Mouse (Mus musculus) G1E (cell line): Measurements from ENCODE around the gene Tent4a.

Source experiments
- CTCF ChIP-seq: IDR thresholded peaks from 2 replicates; pipeline ENCODE4 v1.5.1; 2012; ENCODE audit warnings: low read depth, low read length, inconsistent platforms, mixed read lengths
- GATA1 ChIP-seq: IDR thresholded peaks from 2 replicates; pipeline ENCODE4 v1.6.1; 2012; ENCODE audit warnings: borderline replicate concordance, low read length, inconsistent platforms, mixed read lengths
- GATA2 ChIP-seq: IDR thresholded peaks from 2 replicates; pipeline ENCODE4 v1.6.1; 2012; ENCODE audit warnings: low read depth, low read length, inconsistent platforms, borderline replicate concordance
- POLR2AphosphoS5 ChIP-seq: IDR thresholded peaks from 2 replicates; pipeline ENCODE4 v1.6.1; 2012; ENCODE audit warnings: low read depth, low read length, inconsistent platforms; ENCODE audit not compliant: insufficient replicate concordance
- TAL1 ChIP-seq: conservative IDR thresholded peaks from 2 replicates; pipeline ENCODE4 v1.6.1; 2012; ENCODE audit warnings: low read depth, low read length, inconsistent platforms, mixed read lengths

DNA sequence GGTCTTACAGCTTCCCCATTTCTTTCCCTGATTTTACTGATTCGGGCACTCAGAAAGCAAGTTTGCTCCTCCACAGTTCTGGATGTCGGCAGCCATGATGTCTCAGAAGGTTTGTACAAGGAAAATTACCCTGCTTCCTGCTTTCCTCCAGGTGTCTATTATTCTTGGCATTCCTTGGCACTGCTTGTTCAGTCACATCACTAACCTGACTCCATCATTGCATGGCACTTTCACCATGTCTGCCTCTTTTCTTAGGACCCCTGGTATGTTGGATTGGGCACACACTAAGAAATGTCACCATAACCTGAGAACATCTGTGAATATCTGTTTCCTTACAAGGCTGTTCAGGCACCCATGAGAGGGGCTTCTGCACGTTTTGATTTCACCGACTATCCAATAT lies 1.6 kb upstream of the Tent4a start:
- TF ChIP-seq GATA1 (no peak), CTCF (no peak), TAL1 (no peak), POLR2AphosphoS5 (no peak), GATA2 (no peak)
